8 mouse cellular contexts compared by ENCODE assay signal in the genomic region with DNA sequence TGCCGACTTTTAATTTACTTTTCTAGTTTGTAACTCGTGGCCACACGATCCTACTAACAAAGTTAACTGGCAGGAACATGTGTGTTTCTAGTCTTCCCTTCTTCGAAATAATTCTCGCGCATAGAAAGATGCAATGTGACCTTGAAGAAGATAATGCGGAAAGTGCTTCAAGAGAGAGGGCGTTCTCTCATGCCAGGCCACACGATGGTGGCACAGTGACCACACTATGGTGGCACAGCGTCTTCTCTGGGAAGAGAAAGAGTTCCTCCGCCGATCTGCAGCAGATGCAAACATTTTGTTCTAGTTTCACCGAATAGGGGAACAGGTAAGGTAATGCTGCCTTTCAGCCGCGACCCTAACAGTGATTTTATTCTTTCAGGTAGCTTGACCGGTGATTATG.
A peak's percentile ranks its signal among the peaks of the same experiment; 100 is the strongest.
DNase-seq lines count a peak whose midpoint lies in the region; ATAC-seq and TF ChIP-seq lines count a peak whose summit lies in the region.

No protein-coding gene starts in this region.

- no peak for TF ChIP-seq CTCF in kidney, postnatal 0 days (IDR thresholded peaks at IDR 0.05; ENCODE audit: low read depth)
- no peak for TF ChIP-seq CTCF in thymus, adult 2 months (IDR thresholded peaks at IDR 0.05; ENCODE audit: borderline replicate concordance, control insufficient read depth, extremely low read depth, insufficient read depth, low read length, poor library complexity)

- H3K9me3 ChIP-seq in kidney, postnatal 0 days (replicated peaks; ENCODE audit: low read length): no peaks in the 10 kb centered on the region
- H3K9me3 ChIP-seq in embryonic facial prominence, embryonic 15.5 days (replicated peaks): no peaks in the 10 kb centered on the region
- no peaks in the 10 kb centered on the region for H3K9me3 ChIP-seq in intestine, embryonic 15.5 days
- H3K9me3 ChIP-seq in neural tube, embryonic 12.5 days: no peaks in the 10 kb centered on the region

- H3K9ac ChIP-seq in kidney, postnatal 0 days (ENCODE audit: low read depth, low read length): no peak overlapping the region
- H3K9ac ChIP-seq in embryonic facial prominence, embryonic 15.5 days: no peak overlapping the region
- H3K9ac ChIP-seq in intestine, embryonic 15.5 days: no peak overlapping the region
- no peak overlapping the region for H3K9ac ChIP-seq in neural tube, embryonic 12.5 days

- no peaks in the 10 kb centered on the region for H3K36me3 ChIP-seq in kidney, postnatal 0 days (ENCODE audit: insufficient read depth, low read length)
- H3K36me3 ChIP-seq in embryonic facial prominence, embryonic 15.5 days: no peaks in the 10 kb centered on the region
- H3K36me3 ChIP-seq in intestine, embryonic 15.5 days: no peaks in the 10 kb centered on the region
- H3K36me3 ChIP-seq in neural tube, embryonic 12.5 days: no peaks in the 10 kb centered on the region
- no peaks in the 10 kb centered on the region for H3K36me3 ChIP-seq in thymus, adult 2 months (ENCODE audit: control insufficient read depth, insufficient read depth, low read length)

- WGBS in kidney, postnatal 0 days: 52% methylated on average over 16 of the region's 16 CpGs
- WGBS in embryonic facial prominence, embryonic 15.5 days: 40% methylated on average over 16 of the region's 16 CpGs
- WGBS in intestine, embryonic 15.5 days: 42% methylated on average over 16 of the region's 16 CpGs
- WGBS in neural tube, embryonic 12.5 days: 51% methylated on average over 16 of the region's 16 CpGs
- 45% methylated on average over 16 of the region's 16 CpGs for WGBS in thymus, adult 2 months

- no peaks in the 10 kb centered on the region for H3K27me3 ChIP-seq in kidney, postnatal 0 days (ENCODE audit: insufficient read depth, low read length)
- no peaks in the 10 kb centered on the region for H3K27me3 ChIP-seq in embryonic facial prominence, embryonic 15.5 days
- H3K27me3 ChIP-seq in intestine, embryonic 15.5 days (replicated peaks): no peaks in the 10 kb centered on the region
- no peaks in the 10 kb centered on the region for H3K27me3 ChIP-seq in neural tube, embryonic 12.5 days (replicated peaks)
- no peaks in the 10 kb centered on the region for H3K27me3 ChIP-seq in thymus, adult 2 months (ENCODE audit: control insufficient read depth, insufficient read depth, low read length)

- no peak overlapping the region for H3K27ac ChIP-seq in kidney, postnatal 0 days
- H3K27ac ChIP-seq in embryonic facial prominence, embryonic 15.5 days (replicated peaks): no peak overlapping the region
- H3K27ac ChIP-seq in intestine, embryonic 15.5 days: no peak overlapping the region
- H3K27ac ChIP-seq in neural tube, embryonic 12.5 days: no peak overlapping the region
- no peak overlapping the region for H3K27ac ChIP-seq in thymus, adult 2 months (ENCODE audit: control insufficient read depth, insufficient read depth, low read length)

- DNase-seq in kidney, postnatal 0 days (ENCODE audit: low spot score): no peak
- no peak for DNase-seq in kidney, adult 18-20 months
- DNase-seq in thymus, adult 2 months: no peak
- no peak for DNase-seq in urinary bladder, adult 2 months (ENCODE audit: low spot score)

- peak overlapping the region; percentile 54 for H3K4me2 ChIP-seq in kidney, postnatal 0 days (ENCODE audit: low read length)
- peak overlapping the region; percentile 53 for H3K4me2 ChIP-seq in embryonic facial prominence, embryonic 15.5 days (replicated peaks)
- peak overlapping the region; percentile 49 for H3K4me2 ChIP-seq in intestine, embryonic 15.5 days (replicated peaks)
- H3K4me2 ChIP-seq in neural tube, embryonic 12.5 days (replicated peaks): peak overlapping the region; percentile 57

- no peak for TF ChIP-seq POLR2A in thymus, adult 2 months (IDR thresholded peaks at IDR 0.05; ENCODE audit: control insufficient read depth, extremely low read depth, insufficient read depth, low read length, poor library complexity)

- no peaks in the 10 kb centered on the region for H3K4me1 ChIP-seq in kidney, postnatal 0 days (replicated peaks; ENCODE audit: insufficient read depth, low read length)
- no peaks in the 10 kb centered on the region for H3K4me1 ChIP-seq in embryonic facial prominence, embryonic 15.5 days
- no peaks in the 10 kb centered on the region; the same call in 1 of the 2 replicates for H3K4me1 ChIP-seq in intestine, embryonic 15.5 days (replicated peaks)
- H3K4me1 ChIP-seq in neural tube, embryonic 12.5 days: no peaks in the 10 kb centered on the region
- no peaks in the 10 kb centered on the region for H3K4me1 ChIP-seq in thymus, adult 2 months (replicated peaks; ENCODE audit: control insufficient read depth, insufficient read depth, low read length)

- no peak for ATAC-seq in kidney, postnatal 0 days (replicated peaks; ENCODE audit: low FRiP score, low read depth)
- no peak for ATAC-seq in embryonic facial prominence, embryonic 15.5 days (ENCODE audit: insufficient number of reproducible peaks, low FRiP score, low TSS enrichment, low read depth)
- ATAC-seq in intestine, embryonic 15.5 days: peak; percentile 30; the same call in 1 of the 2 replicates
- peak; percentile 30; the same call in 1 of the 2 replicates for ATAC-seq in neural tube, embryonic 12.5 days (ENCODE audit: low FRiP score, low read depth)
- no peak for ATAC-seq in activated CD4-positive, CD25-positive, alpha-beta regulatory T cell, adult 4 months

- peak overlapping the region; percentile 24 for H3K4me3 ChIP-seq in kidney, postnatal 0 days (replicated peaks; ENCODE audit: low read depth, low read length)
- peak overlapping the region; percentile 34 for H3K4me3 ChIP-seq in embryonic facial prominence, embryonic 15.5 days (replicated peaks)
- H3K4me3 ChIP-seq in intestine, embryonic 15.5 days (replicated peaks): peak overlapping the region; percentile 6
- peak overlapping the region; percentile 15; the same call in 1 of the 2 replicates for H3K4me3 ChIP-seq in neural tube, embryonic 12.5 days
- H3K4me3 ChIP-seq in thymus, adult 2 months (ENCODE audit: control insufficient read depth, insufficient read depth, low read length): no peak overlapping the region

Comparison
In these comparisons a context has a peak if more than half of its experiments do, and no peak if none do; other contexts are left out.
1. ATAC-seq: peak in intestine, embryonic 15.5 days (single experiment) and neural tube, embryonic 12.5 days (single experiment); none in kidney, postnatal 0 days (single experiment), embryonic facial prominence, embryonic 15.5 days (single experiment) and activated CD4-positive, CD25-positive, alpha-beta regulatory T cell, adult 4 months (single experiment).
2. Peak in every context shown above with its lines, with median percentiles within 50 percentile points of each other: H3K4me2 ChIP-seq.